Mouse (Mus musculus) left cerebral cortex, adult 18-20 months (tissue): ENCODE data around the gene Slc18a3. TPM values are rescaled to one million over a fixed set of nuclear protein-coding genes. Genes with fewer than 3 reads are reported as not detected.

Experiments
- DNase-seq, 2 experiments: peaks; one replicate each; pipeline ENCODE4 v3.0.0; 2021 to 2022; ENCODE audit warnings: low spot score in 2 of 2, mixed read lengths in 1 of 2
- total RNA-seq, 2 experiments: library from RNA; stranded (reverse); gene quantifications; 2 replicates each; pipeline ENCODE4 v1.2.3; 2021

The Slc18a3 gene
- total RNA-seq, 2 experiments from 2014 or later, result 1.2 to 1.3 TPM

DNA sequence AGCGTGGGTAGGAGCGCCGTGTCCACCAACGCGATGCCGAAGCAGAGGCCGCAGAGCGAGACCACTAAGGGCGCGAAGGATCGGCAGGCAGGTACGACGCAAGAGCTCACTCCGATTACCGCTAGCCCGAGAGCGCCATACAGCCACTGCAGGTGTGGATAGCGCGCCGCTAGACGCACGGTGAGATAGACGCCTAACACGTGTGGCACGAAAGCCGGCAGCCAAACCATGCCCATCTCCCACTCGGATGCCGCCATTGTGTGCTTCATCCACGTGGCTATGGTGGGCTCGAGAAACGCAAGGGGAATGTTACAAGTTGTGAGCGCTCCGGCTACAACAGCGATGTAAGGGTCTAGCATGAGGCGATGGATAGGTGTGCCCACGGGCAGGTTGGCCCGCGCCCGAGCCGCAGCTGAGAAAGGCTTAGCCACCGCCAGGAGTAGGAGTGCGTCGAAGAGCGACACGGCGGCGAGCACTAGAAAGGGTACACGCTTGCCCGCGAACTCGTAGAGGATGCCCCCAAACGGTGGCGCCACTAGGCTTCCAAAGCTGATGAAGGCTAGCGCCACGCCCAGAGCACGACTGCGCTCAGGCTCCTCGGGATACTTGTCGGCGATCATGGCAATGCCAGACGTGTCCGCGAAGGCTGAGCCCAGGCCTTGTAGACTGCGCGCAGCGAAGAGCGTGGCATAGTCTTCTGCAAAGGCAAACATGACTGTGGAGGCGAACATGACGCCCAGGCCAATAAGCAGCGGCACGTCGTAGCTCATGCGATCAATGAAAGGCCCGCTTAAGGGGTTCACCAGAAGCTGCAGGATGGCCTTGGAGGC is 1.2 kb downstream of the Slc18a3 start:
- no peak for DNase-seq

DNA sequence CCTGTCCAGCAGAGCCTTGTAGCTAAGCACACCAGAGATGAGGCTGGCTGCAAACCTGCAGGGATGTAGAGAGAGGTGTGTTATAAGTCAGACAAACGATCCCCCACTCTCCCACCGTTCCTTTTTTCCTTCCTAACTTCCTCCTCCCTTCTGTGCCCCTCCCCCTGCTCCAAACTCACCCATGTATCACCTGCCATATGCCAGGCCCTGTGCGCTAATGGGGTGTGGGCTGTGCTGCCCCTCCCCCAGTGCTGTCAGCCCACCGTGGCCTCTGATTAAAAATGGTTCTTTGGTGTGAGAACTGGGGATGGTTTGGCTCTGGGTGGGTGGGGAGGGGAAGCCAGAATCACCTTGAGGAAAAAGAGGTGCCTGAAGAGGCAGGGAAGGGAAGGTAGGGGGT is 12.1 kb downstream of the Slc18a3 start:
- DNase-seq, result no peak

- DNase-seq, result no peak
Measured at GRCm38 (mm10) chr14:32446989-32447388, 17.7 kb downstream of the Slc18a3 start.

DNA sequence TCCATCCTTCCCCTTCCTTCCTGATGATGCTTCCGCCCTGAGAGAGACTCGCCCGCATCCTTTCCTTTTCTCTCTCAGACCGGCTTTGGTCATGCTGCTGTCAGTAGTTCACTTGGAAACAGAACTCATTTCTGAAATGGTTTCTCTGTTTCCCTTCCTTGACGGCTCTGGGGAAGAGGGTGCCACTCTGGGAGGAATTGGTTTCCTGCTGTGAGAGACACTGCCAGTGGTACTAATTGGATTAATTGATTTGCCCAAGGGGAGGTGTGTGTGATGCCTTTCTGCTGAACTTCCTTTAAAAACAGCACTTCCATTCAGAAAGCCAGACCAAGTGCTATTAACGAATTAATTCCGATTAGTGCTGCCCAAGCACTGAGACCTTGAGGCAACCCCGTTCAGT is 21.2 kb downstream of the Slc18a3 start:
- DNase-seq, result no peak

DNA sequence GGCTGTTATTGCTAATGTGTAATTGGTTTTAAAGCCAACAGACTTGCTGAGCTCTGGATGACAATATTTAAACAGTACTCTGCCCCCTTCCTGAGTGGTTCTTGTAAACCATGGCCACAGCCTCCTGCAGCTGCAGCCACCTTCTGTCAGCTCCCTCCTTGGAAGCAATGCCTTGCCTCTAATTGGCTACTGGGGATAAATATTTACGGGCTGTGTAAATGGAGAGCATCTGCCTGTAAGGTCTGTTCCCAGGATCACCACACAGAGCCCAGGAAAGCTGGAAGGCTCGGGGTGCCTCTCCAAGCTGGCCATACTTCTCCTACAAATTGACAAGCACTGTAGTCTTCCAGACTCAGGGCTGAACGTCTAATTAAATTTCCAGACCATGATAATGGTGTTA is 24.9 kb downstream of the Slc18a3 start:
- DNase-seq, result no peak

DNA sequence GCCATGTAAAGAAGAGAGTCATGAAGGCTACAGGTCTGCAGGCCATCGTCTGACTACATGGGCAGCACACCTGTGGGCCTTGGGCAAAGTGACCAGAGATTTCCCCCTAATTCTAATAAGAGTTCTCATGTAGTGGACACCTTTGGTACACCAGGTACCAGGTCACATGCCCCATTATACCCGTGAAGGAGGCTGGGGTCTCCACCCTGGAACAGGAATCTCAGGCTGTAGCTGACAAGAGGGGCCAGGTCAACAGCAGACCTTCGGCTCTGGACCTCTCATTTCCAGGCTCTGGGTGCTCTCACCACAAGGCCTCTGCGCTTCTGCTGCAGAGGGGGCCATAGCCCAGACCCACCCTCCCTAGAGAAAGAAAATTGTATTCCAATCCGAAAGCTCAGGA is 25.3 kb downstream of the Slc18a3 start:
- no peak for DNase-seq

DNA sequence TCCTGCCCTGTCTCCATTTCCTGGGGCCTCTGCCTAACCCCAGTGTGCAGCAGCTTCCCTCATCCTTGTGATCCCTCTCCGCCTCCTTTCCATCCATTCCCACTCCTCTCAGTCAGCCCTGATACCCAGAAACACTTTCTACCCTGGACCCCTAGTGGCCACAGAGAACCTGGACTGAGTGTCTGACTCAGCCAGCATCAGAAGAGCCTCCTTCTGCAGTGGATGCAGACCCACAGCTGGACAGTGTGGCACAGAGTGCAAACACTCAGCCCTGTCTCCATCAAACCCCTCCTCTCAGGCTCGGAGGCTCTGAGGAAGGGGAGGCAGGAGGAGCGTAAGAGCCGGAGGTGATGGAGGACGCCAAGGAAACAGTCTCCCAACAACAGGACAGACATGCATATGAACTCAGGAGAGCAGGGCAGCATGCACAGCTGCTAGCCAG is 27.3 kb downstream of the Slc18a3 start:
- DNase-seq, result no peak

DNA sequence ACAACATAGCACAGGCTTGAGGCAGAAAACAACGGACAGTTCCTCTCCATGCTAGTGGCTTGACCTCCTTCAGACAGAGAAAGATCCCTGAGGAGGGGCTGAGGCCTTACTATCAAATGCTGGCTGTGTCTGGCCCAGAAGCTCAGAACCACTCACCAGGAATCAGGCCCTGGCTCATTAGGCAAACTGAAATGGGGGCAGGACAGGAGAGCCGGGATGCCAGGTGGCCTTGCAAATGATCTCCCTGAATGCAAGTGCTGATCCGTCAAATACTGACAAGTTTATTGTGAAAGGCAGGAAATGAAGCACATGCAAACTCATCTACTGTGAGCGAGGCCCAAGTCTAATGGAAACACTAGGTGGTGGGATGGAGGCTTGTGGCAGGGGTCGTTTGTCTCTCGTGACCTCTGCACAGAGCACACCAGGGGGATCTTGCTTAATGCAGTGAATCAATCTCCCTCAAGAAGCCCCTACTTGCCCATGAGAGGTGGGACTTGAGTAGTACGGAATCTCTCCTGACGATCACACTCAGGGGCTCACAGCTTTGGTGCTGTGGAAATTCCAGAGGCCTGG is 35.5 kb downstream of the Slc18a3 start:
- DNase-seq, result no peak

DNA sequence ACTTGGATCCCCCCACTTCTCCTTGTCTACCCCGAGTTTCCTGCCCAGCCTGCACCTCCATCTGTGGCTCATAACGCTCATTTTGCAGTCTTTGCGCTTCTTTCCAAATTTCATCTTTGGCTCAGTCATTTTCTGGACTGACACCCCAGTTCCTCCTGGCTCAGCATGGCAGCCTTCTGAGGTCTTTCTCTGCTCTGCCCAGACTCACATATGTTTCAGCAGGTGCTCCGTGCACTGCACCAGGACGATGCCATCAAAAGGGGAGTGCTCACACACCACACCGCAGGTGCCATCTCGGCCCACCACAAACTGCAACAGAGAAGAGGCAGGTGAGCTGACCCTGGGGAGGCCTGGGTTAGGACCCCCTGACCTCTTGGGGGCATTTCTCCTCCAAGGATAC is 40.7 kb downstream of the Slc18a3 start:
- no peak for DNase-seq

DNA sequence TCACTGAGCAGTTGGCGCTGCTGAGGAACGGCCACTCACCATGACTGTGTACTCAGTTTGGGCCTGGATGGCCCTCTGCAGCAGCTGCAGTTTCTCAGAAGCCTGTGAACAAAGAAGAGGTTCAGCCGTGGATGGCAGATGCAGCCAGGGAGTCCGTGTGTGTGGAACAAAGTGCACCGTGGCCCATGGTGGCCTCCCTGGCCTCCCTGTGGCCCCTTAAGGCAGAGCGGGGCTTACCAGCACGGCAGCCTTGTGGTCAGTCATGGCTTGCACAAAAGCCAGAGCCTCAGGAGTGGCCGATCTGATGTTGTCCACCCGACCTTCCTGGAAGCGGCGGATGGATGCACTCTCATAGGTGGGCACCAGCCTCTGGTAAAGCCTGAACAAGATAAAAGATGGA is 45.9 kb downstream of the Slc18a3 start:
- DNase-seq, result no peak

Other genes starting within 250 kb of the Slc18a3 start
- gene Ogdhl, start 142.8 kb downstream of the Slc18a3 start, total RNA-seq, result 100 to 1,000 TPM; 109 to 129 TPM
- gene 1700024G13Rik, start 76.5 kb downstream of the Slc18a3 start, total RNA-seq, result under 1 TPM in 1 of 2 experiments, not detected in 1; 0.44 TPM
- gene Chat, start 1.1 kb upstream of the Slc18a3 start, total RNA-seq, result 1 to 10 TPM; 1.6 to 1.8 TPM
- 10 to 100 TPM; 18.4 to 18.5 TPM for gene Ercc6, start 48.7 kb upstream of the Slc18a3 start, total RNA-seq
- under 1 TPM; 0.21 to 0.35 TPM for gene Prrxl1, start 134.6 kb upstream of the Slc18a3 start, total RNA-seq
- under 1 TPM; 0.16 to 0.47 TPM for gene 3425401B19Rik, start 220.4 kb upstream of the Slc18a3 start, total RNA-seq